19 mouse cellular contexts compared by ENCODE assay signal in the genomic region with DNA sequence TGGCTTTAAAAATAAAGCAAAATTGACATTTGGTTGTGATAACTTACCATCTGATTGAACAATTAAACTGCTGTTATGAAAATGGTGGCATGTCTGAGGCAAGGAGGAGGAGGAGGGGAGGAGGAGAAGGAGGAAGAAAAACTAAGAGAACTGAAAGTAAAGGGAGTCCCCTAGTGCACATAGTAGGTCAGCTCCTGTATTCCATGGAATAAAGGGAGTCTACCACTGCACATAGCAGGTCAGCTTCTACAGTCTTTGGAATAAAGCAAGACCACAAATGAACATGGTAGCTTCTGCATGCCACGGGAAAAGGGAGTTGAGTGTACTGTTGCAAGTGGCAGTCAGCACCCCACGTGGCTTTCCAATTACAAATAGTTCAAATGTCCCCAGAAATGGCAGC.
"Had no signal": no experiment of that assay in that cellular context is flagged by ENCODE, and none has a peak within 500 bp of the region (broad histone marks: within the 10 kb centered on the region; RNA-seq: fewer than 3 reads in every experiment).

No protein-coding gene starts in this region.

- H3K4me2 ChIP-seq: intestine, embryonic 15.5 days; liver, embryonic 13.5 days; midbrain, embryonic 13.5 days had no signal

- H3K9me3 ChIP-seq: intestine, embryonic 15.5 days; liver, embryonic 13.5 days; midbrain, embryonic 10.5 days; midbrain, embryonic 13.5 days; neural tube, embryonic 12.5 days; neural tube, embryonic 15.5 days had no signal

- H3K9ac ChIP-seq: intestine, embryonic 15.5 days; liver, embryonic 13.5 days; midbrain, embryonic 13.5 days; neural tube, embryonic 12.5 days; neural tube, embryonic 15.5 days had no signal

- H3K27me3 ChIP-seq: intestine, embryonic 15.5 days; liver, embryonic 13.5 days; midbrain, embryonic 13.5 days; neural tube, embryonic 12.5 days had no signal

- H3K36me3 ChIP-seq: intestine, embryonic 15.5 days; liver, embryonic 13.5 days; midbrain, embryonic 10.5 days; midbrain, embryonic 13.5 days; neural tube, embryonic 12.5 days; neural tube, embryonic 15.5 days had no signal

- DNase-seq: kidney, adult 11 months; kidney, adult 9 months; kidney, postnatal 25 days; layer of hippocampus, adult 9-11 months; liver, embryonic 13.5 days; lung, adult 2 months; lung, postnatal 14 days; lung, postnatal 4 days; right cerebral cortex, adult 18-20 months; right cerebral cortex, postnatal 25 days; thymus, adult 18-20 months; thymus, postnatal 36 days had no signal

- H3K4me3 ChIP-seq: intestine, embryonic 15.5 days; layer of hippocampus, adult 2 months; liver, embryonic 13.5 days; midbrain, embryonic 10.5 days; midbrain, embryonic 13.5 days; neural tube, embryonic 12.5 days; neural tube, embryonic 15.5 days had no signal

- ATAC-seq: intestine, embryonic 15.5 days; midbrain, embryonic 13.5 days; midbrain, embryonic 16.5 days had no signal

- H3K27ac ChIP-seq: intestine, embryonic 15.5 days; layer of hippocampus, adult 2 months; liver, embryonic 13.5 days; midbrain, embryonic 10.5 days; midbrain, embryonic 13.5 days; neural tube, embryonic 12.5 days; neural tube, embryonic 15.5 days had no signal
